Mouse (Mus musculus) A20 (cell line): ENCODE results near the gene Tsc1.

Source experiments
- DNase-seq: peaks from one replicate; pipeline ENCODE4 v3.0.0-alpha.2; 2011; ENCODE audit warnings: low read depth, low spot score

The Tsc1 gene

GRCm38 (mm10) chr2:28727786-28728404, 86.9 kb downstream of the Tsc1 start:
- DNase-seq = peak; percentile 14

- DNase-seq = no peak
These were observed 89.6 kb downstream of the Tsc1 start for GRCm38 (mm10) chr2:28730676-28731075.

- DNase-seq = no peak
These were observed 96.1 kb downstream of the Tsc1 start for GRCm38 (mm10) chr2:28737112-28737511.

GRCm38 (mm10) chr2:28740159-28740558, 99.1 kb downstream of the Tsc1 start:
- DNase-seq = peak; percentile 83
